Mouse (Mus musculus): ENCODE measurements at regions not wholly inside any gene's neighbourhood (a gene's known extent, or its start where the extent isn't known, plus 50 kb on each side); places are given as distances from the start of the nearest gene placed in this dataset.
"Not testable (repeated sequence)": the region's sequence is repeated elsewhere in the genome, so short reads cannot be mapped to it uniquely, and the experiment has no call there.

DNA sequence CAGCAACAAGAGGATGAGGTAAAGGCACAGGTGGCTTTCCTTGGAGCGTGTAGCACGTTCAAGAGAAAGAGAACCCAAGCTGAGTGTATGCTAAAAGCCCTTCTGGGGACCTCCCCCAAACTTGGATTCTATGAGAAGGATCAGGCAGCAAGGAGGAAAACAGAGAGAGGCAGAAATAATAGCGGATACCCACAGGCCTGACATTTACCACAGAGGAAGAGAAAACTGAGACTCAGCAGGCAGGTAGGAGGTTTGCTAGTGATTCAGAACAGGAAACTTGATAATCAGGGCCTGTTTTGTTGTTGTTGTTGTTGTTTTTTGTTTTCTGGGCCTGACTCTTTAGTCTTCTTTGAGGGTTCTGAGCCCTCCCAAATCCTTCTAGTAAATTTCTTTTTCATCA lies 100.5 kb upstream of the Mdm1 start:
- no peak for ATAC-seq (replicated peaks; ENCODE audit: low FRiP score, low TSS enrichment, poor library complexity, severe bottlenecking)

DNA sequence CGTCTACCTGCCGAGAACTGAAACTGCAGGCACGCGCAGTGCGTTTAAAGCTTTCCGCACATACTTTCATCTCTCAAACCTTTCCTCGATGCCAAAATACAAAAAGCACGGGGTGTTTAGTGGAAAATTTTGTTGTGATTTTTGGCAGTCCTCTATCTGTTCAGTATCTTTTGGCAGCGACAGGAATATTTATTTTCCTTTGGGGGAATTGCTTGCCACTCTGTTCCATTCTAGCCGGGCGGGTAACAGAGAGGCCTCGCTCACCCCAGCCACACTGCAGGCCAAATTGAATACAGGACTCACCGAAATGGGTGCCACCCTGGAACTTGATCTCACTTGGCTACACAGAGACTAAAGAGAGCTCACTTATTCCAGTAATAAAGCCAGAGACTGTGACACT lies 97.8 kb upstream of the Mdm1 start:
- no peak for ATAC-seq (replicated peaks; ENCODE audit: low FRiP score, low TSS enrichment, poor library complexity, severe bottlenecking)

DNA sequence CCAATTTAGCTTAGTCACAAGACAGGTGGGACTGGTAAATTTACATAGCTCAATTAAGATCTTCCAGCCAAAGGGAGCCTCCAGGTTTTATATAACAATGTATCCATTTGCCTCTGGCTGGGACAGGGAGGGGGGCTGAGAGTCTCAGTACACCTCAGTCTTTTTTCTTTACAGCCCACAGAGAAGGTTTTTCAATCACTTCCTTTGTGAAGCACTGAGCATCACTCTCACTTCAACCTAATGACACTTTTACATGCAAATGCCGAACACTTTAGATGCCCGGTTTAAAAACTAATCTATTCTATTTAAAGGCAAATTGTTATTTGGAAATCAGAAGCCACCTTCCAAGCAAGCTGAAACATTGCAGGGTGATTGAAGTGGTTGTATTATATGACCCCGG lies 96.8 kb upstream of the Mdm1 start:
- ATAC-seq (replicated peaks; ENCODE audit: low FRiP score, low TSS enrichment, poor library complexity, severe bottlenecking): no peak

DNA sequence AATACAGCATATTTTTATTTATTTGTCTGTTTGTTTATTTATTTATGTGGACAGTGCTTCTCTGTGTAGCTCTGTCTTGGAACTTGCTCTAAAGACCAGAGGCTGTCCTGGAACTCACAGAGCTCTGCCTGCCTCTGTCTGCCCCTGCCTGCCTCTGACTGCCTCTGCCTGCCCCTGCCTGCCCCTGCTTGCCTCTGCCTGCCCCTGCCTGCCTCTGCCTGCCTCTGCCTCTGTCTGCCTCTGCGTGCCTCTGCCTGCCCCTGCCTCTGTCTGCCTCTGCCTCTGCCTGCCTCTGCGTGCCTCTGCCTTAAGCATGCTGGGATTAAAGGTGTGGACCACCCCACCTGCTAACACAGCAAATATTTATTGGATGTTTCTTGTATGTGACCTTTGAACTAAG lies 96.2 kb upstream of the Mdm1 start:
- ATAC-seq (replicated peaks; ENCODE audit: low FRiP score, low TSS enrichment, poor library complexity, severe bottlenecking): no peak

GRCm38 (mm10) chr10:118046328-118046727 lies 95.3 kb upstream of the Mdm1 start:
- ATAC-seq (replicated peaks; ENCODE audit: low FRiP score, low TSS enrichment, poor library complexity, severe bottlenecking): no peak

DNA sequence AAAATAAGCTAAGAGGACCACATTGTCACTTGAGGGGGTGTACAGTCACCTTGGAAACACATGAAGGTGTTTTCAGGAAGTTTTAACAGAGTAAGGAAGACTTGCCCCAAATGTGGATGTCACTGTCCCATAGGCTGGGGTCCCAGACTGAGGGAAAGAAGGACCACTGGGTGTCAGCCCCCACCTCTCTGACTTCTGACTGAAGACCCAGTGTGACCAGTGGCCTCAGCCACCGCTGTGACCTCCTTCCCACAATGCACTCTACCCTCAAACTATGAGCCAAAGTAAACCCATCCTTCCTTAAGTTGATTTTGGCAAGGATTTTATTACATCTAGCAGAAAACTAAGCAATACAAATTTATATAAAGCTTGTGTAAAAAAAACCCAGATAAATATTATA lies 94.8 kb upstream of the Mdm1 start:
- no peak for ATAC-seq (replicated peaks; ENCODE audit: low FRiP score, low TSS enrichment, poor library complexity, severe bottlenecking)

DNA sequence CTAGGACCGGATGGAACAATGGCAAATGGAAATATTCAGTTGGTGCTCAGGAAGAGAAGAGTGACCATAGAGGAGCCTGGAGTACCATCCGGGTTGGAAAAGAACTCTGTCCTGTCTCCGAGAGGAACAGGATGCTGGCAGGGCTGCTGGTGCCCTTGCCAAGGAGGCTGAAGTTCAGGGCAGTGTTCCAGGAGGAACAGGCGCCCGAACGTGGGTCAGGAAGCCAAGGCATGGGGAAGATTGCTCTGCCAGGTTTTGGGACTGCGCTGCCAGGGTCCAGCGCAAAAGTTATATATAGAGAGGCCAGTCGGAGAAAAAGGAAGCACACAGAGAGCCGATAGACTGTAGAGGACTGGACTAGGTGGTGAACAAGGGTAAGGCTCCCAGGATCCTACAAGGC lies 92.3 kb upstream of the Mdm1 start:
- no peak for ATAC-seq (replicated peaks; ENCODE audit: low FRiP score, low TSS enrichment, poor library complexity, severe bottlenecking)

DNA sequence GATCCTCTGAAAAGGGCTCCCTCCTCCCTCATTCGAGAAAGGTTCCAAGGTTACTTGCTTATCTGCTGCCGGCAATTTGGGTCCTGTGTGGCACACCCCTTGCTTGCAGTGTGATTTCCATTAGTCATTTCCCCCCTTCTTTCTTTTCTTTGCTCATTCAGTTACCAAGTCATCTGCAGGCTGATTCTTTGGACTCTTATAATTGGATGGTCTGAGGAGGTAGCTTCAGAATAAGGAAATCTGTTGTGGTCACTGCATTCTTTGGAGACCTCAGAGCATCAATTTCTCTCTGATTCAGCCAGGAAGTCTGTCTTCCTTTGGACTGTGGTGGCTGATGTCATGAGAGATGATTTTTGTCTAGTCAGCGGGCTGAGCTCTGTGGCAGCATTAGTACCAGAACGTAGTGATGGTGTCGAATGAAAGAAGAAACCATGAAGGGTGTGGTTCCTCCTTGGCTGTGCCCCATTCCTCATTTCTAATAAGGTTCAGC lies 91.4 kb upstream of the Mdm1 start:
- peak; percentile 88 for ATAC-seq (replicated peaks; ENCODE audit: low FRiP score, low TSS enrichment, poor library complexity, severe bottlenecking)

- ATAC-seq (replicated peaks; ENCODE audit: low FRiP score, low TSS enrichment, poor library complexity, severe bottlenecking): no peak
These were observed 89.6 kb upstream of the Mdm1 start for GRCm38 (mm10) chr10:118052042-118052441.

GRCm38 (mm10) chr10:118052477-118052876 lies 89.1 kb upstream of the Mdm1 start:
- 0 out of 2 replicates have a peak, but pooled peaks have one; percentile 13 for ATAC-seq (replicated peaks; ENCODE audit: low FRiP score, low TSS enrichment, poor library complexity, severe bottlenecking)

DNA sequence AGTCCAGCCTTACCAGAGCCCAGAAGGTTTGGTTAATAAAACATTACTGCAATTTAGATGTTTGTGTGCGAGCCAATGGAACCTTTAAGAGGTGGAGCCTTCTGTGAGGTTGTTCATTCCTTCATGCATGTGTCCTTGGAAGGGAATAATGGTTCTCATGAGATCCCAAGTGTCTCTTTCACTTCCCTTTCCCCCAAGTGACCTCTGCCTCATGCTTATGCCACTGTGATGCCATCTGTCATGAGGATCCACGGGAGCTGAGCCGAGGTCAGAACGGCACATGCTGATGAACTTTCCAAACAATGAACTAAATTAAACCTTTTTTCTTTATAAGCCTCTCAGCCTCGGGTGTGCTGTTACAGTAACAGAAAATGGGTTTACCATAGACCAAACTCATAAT lies 88.6 kb upstream of the Mdm1 start:
- ATAC-seq (replicated peaks; ENCODE audit: low FRiP score, low TSS enrichment, poor library complexity, severe bottlenecking): no peak

DNA sequence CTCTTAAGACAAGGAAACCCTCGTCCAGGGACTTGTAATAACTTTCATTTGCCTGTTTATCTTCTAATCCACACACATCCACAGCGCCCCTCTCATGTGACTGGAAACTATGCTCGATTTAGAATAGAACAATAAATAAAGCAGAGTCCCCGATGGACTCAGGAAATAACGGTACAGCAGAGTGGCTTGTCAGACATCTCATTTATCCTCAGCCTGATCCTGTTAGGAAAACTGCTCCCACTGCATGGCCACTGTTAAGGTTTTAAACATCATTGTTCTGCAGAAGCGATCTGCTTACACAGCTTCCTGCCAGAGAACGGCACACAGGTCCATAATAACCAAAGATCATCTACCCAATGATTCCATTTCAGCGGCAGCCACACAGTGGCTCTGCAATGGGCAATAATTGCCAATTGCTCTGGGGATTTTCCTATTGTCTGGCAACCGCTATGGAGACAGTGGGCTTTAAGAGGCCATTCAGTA lies 84.8 kb upstream of the Mdm1 start:
- ATAC-seq (replicated peaks; ENCODE audit: low FRiP score, low TSS enrichment, poor library complexity, severe bottlenecking): 0 out of 2 replicates have a peak, but pooled peaks have one; percentile 47

GRCm38 (mm10) chr10:118057516-118057915 lies 84.1 kb upstream of the Mdm1 start:
- no peak for ATAC-seq (replicated peaks; ENCODE audit: low FRiP score, low TSS enrichment, poor library complexity, severe bottlenecking)

DNA sequence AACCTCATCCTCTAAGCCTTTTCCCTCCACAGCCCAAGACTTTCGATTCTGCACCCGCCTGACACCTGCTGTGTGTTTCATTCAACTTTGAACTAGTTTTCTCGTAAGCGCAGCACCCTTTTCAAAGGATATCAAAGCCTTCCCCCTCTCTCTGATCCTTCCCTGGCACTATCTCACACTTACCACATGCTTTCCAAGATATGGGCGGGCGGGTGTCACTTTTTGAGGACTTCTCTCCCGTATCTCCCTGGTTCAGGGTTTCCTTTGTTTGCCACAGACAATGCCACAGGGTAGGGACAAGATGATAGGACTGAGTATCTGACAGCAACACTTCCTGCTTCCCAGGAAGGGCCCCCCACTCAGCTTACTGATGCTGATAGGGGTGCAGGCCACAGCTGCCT lies 76.8 kb upstream of the Mdm1 start:
- peak; percentile 96 for ATAC-seq (replicated peaks; ENCODE audit: low FRiP score, low TSS enrichment, poor library complexity, severe bottlenecking)

DNA sequence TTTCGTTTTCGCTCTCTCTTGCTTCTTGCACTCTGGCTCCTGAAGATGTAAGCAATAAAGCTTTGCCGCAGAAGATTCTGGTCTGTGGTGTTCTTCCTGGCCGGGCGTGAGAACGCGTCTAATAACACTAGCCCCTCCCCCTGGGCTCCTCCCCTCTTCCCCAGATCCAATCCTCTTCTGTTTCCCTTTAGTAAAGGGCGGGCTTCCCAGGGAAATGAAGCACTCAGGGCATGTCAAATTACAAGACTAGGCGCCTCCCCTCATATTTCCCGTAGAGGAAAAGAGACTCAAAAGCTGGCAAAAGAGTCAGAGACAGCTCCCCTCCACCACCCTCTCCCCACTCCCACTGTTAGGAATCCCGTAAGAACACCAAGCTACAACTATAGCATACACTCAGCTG lies 65.3 kb upstream of the Mdm1 start:
- not testable (repeated sequence) for ATAC-seq (replicated peaks; ENCODE audit: low FRiP score, low TSS enrichment, poor library complexity, severe bottlenecking)

DNA sequence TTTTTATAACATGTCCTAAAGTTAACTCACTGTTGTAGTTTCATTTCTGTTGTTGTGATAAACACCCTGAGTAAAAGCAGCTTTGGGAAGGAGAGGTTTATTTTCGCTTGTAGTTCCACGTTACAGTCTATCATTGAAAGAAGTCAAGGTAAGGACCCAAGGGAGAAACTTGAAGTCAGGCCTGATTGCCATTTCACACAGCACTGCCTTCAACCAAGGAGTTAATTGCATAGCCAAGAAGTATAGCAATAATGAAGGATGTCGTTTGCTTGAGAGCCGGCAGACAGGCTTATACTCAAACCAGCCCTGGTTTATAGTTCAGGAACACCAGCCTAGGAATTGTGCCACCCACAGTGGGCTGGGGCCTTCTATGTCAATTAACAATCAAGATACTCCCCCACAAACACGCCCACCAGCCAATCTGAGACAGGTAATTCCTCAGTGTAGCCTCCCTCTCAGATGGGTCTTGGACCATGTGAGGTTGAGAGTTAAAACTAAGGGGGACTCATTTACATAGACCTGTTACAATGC lies 59.9 kb upstream of the Mdm1 start:
- ATAC-seq (replicated peaks; ENCODE audit: low FRiP score, low TSS enrichment, poor library complexity, severe bottlenecking): no peak

DNA sequence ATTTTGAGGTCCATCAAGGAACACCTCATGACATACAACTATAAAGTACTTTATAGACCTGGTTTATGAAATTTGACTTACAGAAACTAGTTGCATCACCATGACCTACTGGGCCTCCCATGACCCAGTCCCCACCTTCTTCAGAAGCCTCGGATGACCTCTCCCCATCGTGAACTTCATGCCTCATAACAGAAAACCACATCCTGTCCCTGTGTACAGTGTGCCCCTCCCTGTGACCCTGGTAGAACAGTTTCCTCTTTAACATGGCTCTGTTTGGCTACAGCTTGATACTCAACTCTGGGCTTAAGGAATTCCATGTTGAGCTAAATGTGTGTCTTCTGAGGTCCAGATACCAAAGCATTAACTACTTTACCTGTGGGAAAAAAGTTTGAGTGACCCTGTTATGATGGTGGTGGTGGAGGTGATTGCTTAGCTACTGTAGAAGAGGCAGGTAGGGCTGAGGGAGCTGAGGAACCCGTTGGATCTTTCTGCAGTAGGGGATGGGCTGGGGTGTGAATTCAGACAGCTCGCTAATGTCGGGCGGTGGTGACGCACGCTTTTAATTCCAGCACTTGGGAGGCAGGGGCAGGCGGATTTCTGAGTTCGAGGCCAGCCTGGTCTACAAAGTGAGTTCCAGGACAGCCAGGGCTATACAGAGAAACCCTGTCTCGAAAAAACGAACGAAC lies 58.4 kb upstream of the Mdm1 start:
- ATAC-seq (replicated peaks; ENCODE audit: low FRiP score, low TSS enrichment, poor library complexity, severe bottlenecking): no peak

- ATAC-seq (replicated peaks; ENCODE audit: low FRiP score, low TSS enrichment, poor library complexity, severe bottlenecking): no peak
These were observed 57.9 kb upstream of the Mdm1 start for GRCm38 (mm10) chr10:118083721-118084075.

GRCm38 (mm10) chr10:118085046-118085983 lies 56.3 kb upstream of the Mdm1 start:
- ATAC-seq (replicated peaks; ENCODE audit: low FRiP score, low TSS enrichment, poor library complexity, severe bottlenecking): no peak

DNA sequence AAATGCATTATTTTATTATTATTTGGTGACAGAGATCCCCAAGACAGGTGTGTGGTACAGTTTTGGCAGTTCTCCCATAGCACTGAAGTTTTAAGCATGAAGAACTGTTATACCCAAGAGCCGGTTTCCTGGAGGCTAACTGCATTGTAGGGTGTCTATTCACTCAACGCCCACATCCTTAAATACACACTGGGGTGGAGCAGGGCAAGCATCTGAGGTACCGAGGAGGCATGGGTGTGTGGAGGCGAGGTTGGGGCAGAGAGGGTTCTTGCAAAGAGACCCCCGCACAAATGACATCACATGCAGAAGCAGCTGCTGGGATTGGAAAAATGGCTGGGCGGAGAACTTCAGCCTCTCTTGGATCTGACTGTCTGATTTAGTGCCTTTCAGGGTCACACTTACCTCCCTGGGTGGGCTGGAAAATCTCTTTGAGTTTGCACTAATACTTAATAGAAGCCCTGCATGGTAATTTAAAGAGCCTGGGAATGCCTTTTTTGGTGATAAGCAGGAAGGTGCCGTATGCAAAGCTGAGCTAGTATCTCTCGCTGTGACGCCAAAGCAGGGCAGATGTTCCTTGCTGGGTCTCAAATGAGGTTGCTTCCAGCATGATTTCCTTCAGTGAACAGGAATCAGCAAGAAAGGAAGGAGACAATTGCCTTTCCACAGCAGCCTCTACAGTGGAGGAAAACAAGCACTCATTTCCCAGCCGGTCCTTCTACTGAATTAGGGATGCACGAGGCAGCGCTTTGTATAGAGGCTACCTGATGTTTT lies 53.9 kb upstream of the Mdm1 start:
- no peak for ATAC-seq (replicated peaks; ENCODE audit: low FRiP score, low TSS enrichment, poor library complexity, severe bottlenecking)

All from megakaryocyte-erythroid progenitor cell, adult 5-6 weeks (primary cell).